Mouse (Mus musculus) CH12.LX (cell line): ENCODE data around the gene Elane. TPM values are rescaled to one million over a fixed set of nuclear protein-coding genes. Genes with fewer than 3 reads are reported as not detected.

Experiments
- DNase-seq: peaks from one replicate; pipeline ENCODE4 v3.0.0-alpha.2; 2013; ENCODE audit errors: extremely low read depth
- H3K27ac ChIP-seq: 2 replicates; pipeline ENCODE4 v1.5.1; 2012; ENCODE audit warnings: low read depth, mild to moderate bottlenecking, control low read depth, moderate library complexity; ENCODE audit not compliant: insufficient read depth
- H3K27me3 ChIP-seq: replicated peaks from 2 replicates; pipeline ENCODE3; 2012; ENCODE audit warnings: inconsistent platforms
- H3K36me3 ChIP-seq, 2 experiments: replicated peaks in 1 of 2; 2 replicates each; pipeline versions ENCODE3 to v1.6.1; 2012; ENCODE audit warnings: inconsistent platforms in 1 of 2, low read length in 1 of 2, mild to moderate bottlenecking in 1 of 2, mixed read lengths in 1 of 2, moderate library complexity in 1 of 2; ENCODE audit not compliant: control insufficient read depth in 1 of 2, insufficient read depth in 1 of 2
- H3K4me1 ChIP-seq, 2 experiments: 2 replicates each; pipeline ENCODE4 v1.6.1; 2012; ENCODE audit warnings: inconsistent platforms in 1 of 2, moderate library complexity in 1 of 2; ENCODE audit not compliant: insufficient read depth in 2 of 2, control insufficient read depth in 1 of 2
- H3K4me2 ChIP-seq: 2 replicates; pipeline ENCODE4 v1.6.1; 2012; ENCODE audit warnings: low read depth, mild to moderate bottlenecking, control low read depth; ENCODE audit not compliant: poor library complexity, insufficient read depth, severe bottlenecking
- H3K4me3 ChIP-seq, 3 experiments: fragments of 150-350 bp in 1 of 3; sonication (generic) in 1 of 3; replicated peaks in 1 of 3; 2 replicates each; pipeline versions ENCODE3 to v1.5.1; 2011 to 2012; ENCODE audit warnings: low read depth in 2 of 3, low read length in 2 of 3, mild to moderate bottlenecking in 2 of 3, moderate library complexity in 2 of 3, control low read depth in 1 of 3, improper control_type of control experiment in 1 of 3, inconsistent platforms in 1 of 3, mixed read lengths in 1 of 3; ENCODE audit not compliant: poor library complexity in 1 of 3
- H3K79me2 ChIP-seq: replicated peaks from 2 replicates; pipeline ENCODE4 v1.6.1; 2012; ENCODE audit warnings: mild to moderate bottlenecking, moderate library complexity; ENCODE audit not compliant: control insufficient read depth, poor library complexity, insufficient read depth, severe bottlenecking; ENCODE audit errors: extremely low read depth
- H3K9ac ChIP-seq: 2 replicates; pipeline ENCODE4 v1.6.1; 2012; ENCODE audit warnings: low read depth, mild to moderate bottlenecking, control low read depth, moderate library complexity; ENCODE audit not compliant: insufficient read depth
- H3K9me3 ChIP-seq: replicated peaks from 2 replicates; pipeline ENCODE3; 2012; ENCODE audit warnings: low read length, inconsistent platforms, mixed read lengths
- BHLHE40 ChIP-seq: IDR thresholded peaks from 2 replicates; pipeline ENCODE4 v1.6.1; 2011; ENCODE audit warnings: mild to moderate bottlenecking, low read depth, low read length, improper control_type of control experiment
- E2F4 ChIP-seq: IDR thresholded peaks from 2 replicates; pipeline ENCODE4 v1.6.1; 2011; ENCODE audit warnings: low read depth, low read length, improper control_type of control experiment; ENCODE audit not compliant: insufficient replicate concordance
- ELF1 ChIP-seq: IDR thresholded peaks from 2 replicates; pipeline ENCODE4 v1.6.1; 2014; ENCODE audit warnings: low read depth, mild to moderate bottlenecking, inconsistent platforms, low read length, improper control_type of control experiment
- ETS1 ChIP-seq: conservative IDR thresholded peaks from 2 replicates; pipeline ENCODE4 v1.6.1; 2012; ENCODE audit warnings: low read depth, mild to moderate bottlenecking, inconsistent platforms, low read length, improper control_type of control experiment, moderate library complexity
- MAZ ChIP-seq: IDR thresholded peaks from 2 replicates; pipeline ENCODE4 v1.6.1; 2012; ENCODE audit warnings: low read depth, mild to moderate bottlenecking, inconsistent platforms, low read length, improper control_type of control experiment, moderate library complexity
- MEF2A ChIP-seq: IDR thresholded peaks from 2 replicates; pipeline ENCODE4 v1.6.1; 2014; ENCODE audit warnings: low read depth, mild to moderate bottlenecking, inconsistent platforms, low read length, improper control_type of control experiment, borderline replicate concordance
- MXI1 ChIP-seq: IDR thresholded peaks from 2 replicates; pipeline ENCODE4 v1.6.1; 2011; ENCODE audit warnings: mild to moderate bottlenecking, low read depth, low read length, improper control_type of control experiment
- MYC ChIP-seq: IDR thresholded peaks from 2 replicates; pipeline ENCODE4 v1.6.1; 2011; ENCODE audit warnings: low read depth, mild to moderate bottlenecking, improper control_type of control experiment, low read length
- NELFE ChIP-seq: IDR thresholded peaks from 2 replicates; pipeline ENCODE4 v1.6.1; 2011; ENCODE audit warnings: low read depth, low read length, improper control_type of control experiment
- NRF1 ChIP-seq: IDR thresholded peaks from 2 replicates; pipeline ENCODE4 v1.6.1; 2014; ENCODE audit warnings: low read depth, mild to moderate bottlenecking, inconsistent platforms, low read length, improper control_type of control experiment, moderate library complexity
- POLR2AphosphoS2 ChIP-seq: IDR thresholded peaks from 2 replicates; pipeline ENCODE4 v1.6.1; 2011; ENCODE audit warnings: low read depth, low read length, improper control_type of control experiment
- TBP ChIP-seq: conservative IDR thresholded peaks from 2 replicates; pipeline ENCODE4 v1.6.1; 2011; ENCODE audit warnings: low read depth, low read length, improper control_type of control experiment
- TCF12 ChIP-seq: IDR thresholded peaks from 2 replicates; pipeline ENCODE4 v1.6.1; 2014; ENCODE audit warnings: low read depth, mild to moderate bottlenecking, inconsistent platforms, low read length, improper control_type of control experiment
- UBTF ChIP-seq: IDR thresholded peaks from 2 replicates; pipeline ENCODE4 v1.6.1; 2012; ENCODE audit warnings: low read depth, mild to moderate bottlenecking, inconsistent platforms, low read length, improper control_type of control experiment, moderate library complexity
- ZMIZ1 ChIP-seq: IDR thresholded peaks from 2 replicates; pipeline ENCODE4 v1.6.1; 2012; ENCODE audit warnings: low read depth, mild to moderate bottlenecking, inconsistent platforms, low read length, improper control_type of control experiment
- ZNF384 ChIP-seq: IDR thresholded peaks from 2 replicates; pipeline ENCODE4 v1.6.1; 2012; ENCODE audit warnings: low read depth, low read length, improper control_type of control experiment, inconsistent platforms
- dilution Hi-C: fragments of 300-500 bp; cut with MboI; formaldehyde crosslinking; loops from 2 replicates; pipeline ENCODE4 v1.14.3; 2020; ENCODE audit warnings: low sequenced_read_pairs; ENCODE audit not compliant: extremely low pct_unique_long_range_greater_than_20kb, extremely low pct_ligation_motif_present
- in situ Hi-C: fragments of 300-500 bp; cut with MboI; formaldehyde crosslinking; loops from 3 replicates; pipeline ENCODE4 v1.14.3; 2019; ENCODE audit warnings: low sequenced_read_pairs, low pct_ligation_motif_present, low pct_unique_long_range_greater_than_20kb, mixed read lengths
- polyA plus RNA-seq: library from polyadenylated mRNA; unstranded; fragments of >175 nt; gene quantifications from 2 replicates; pipeline ENCODE4 v1.2.1, GENCODE M21; 2012; ENCODE audit warnings: low read depth; ENCODE audit not compliant: insufficient read length
- total RNA-seq, 2 experiments: library from RNA; depleted of rRNA; stranded (reverse); fragments of 300-350 nt in 1 of 2; fragments of >200 nt in 1 of 2; gene quantifications; 2 replicates each; pipeline ENCODE4 v1.2.3; 2012 to 2014

The Elane gene
- total and polyA plus RNA-seq, 3 experiments: not detected

GRCm38 (mm10) chr10:79849941-79850628, 36.0 kb upstream of the Elane start:
- in situ Hi-C loops (no loop called here), dilution Hi-C loops (no loop called here)
- no peaks in the 10 kb centered on the region for H3K27me3 ChIP-seq
- no peak overlapping the region for H3K9ac ChIP-seq
- peaks cover 0 to 4% of the 10 kb centered on the region in 2 experiments for H3K36me3 ChIP-seq
- peaks cover 5% of the 10 kb centered on the region for H3K79me2 ChIP-seq
- H3K4me2 ChIP-seq: no peak overlapping the region
- no peak for TF ChIP-seq TBP
- no peak for TF ChIP-seq NELFE
- no peak for TF ChIP-seq POLR2AphosphoS2
- no peak for TF ChIP-seq BHLHE40
- no peak for TF ChIP-seq MEF2A
- TF ChIP-seq E2F4: no peak
- TF ChIP-seq ELF1: no peak
- TF ChIP-seq UBTF: no peak
- no peak for TF ChIP-seq TCF12
- TF ChIP-seq ZMIZ1: no peak
- TF ChIP-seq ETS1: no peak
- no peak for TF ChIP-seq ZNF384
- no peak for TF ChIP-seq MAZ
- TF ChIP-seq NRF1: no peak
- no peak for DNase-seq
- H3K4me3 ChIP-seq: no peak overlapping the region
- H3K4me1 ChIP-seq: peaks cover 9 to 34% of the 10 kb centered on the region in 2 experiments
- H3K9me3 ChIP-seq: no peaks in the 10 kb centered on the region
- H3K27ac ChIP-seq: no peak overlapping the region

GRCm38 (mm10) chr10:79851653-79852052, 34.4 kb upstream of the Elane start:
- dilution Hi-C loops: no loop called here
- peaks cover 21% of the 10 kb centered on the region for H3K79me2 ChIP-seq
- peak overlapping the region; percentile 3 to 90 (median 51) for H3K4me3 ChIP-seq
- H3K9me3 ChIP-seq: no peaks in the 10 kb centered on the region
- in situ Hi-C loops: no loop called here
- H3K4me1 ChIP-seq: peaks cover 9 to 38% of the 10 kb centered on the region in 2 experiments
- peaks cover 4 to 12% of the 10 kb centered on the region in 2 experiments for H3K36me3 ChIP-seq
- H3K27ac ChIP-seq: peak overlapping the region; percentile 96
- H3K4me2 ChIP-seq: peak overlapping the region; percentile 84
- H3K27me3 ChIP-seq: no peaks in the 10 kb centered on the region
- no peak for DNase-seq
- H3K9ac ChIP-seq: peak overlapping the region; percentile 97
- TF ChIP-seq MYC (0 out of 2 replicates have a peak, but pooled peaks have one; percentile 9), MXI1 (0 out of 2 replicates have a peak, but pooled peaks have one; percentile 34), NRF1 (no peak), TCF12 (no peak), MAZ (0 out of 2 replicates have a peak, but pooled peaks have one; percentile 23)
